Mouse (Mus musculus) kidney, postnatal 10 days (tissue): ENCODE results near the gene Abcd3.

ENCODE experiments used
- DNase-seq: peaks from one replicate; pipeline ENCODE4 v3.0.0; 2021; ENCODE audit warnings: mixed read lengths

Gene Abcd3

DNA sequence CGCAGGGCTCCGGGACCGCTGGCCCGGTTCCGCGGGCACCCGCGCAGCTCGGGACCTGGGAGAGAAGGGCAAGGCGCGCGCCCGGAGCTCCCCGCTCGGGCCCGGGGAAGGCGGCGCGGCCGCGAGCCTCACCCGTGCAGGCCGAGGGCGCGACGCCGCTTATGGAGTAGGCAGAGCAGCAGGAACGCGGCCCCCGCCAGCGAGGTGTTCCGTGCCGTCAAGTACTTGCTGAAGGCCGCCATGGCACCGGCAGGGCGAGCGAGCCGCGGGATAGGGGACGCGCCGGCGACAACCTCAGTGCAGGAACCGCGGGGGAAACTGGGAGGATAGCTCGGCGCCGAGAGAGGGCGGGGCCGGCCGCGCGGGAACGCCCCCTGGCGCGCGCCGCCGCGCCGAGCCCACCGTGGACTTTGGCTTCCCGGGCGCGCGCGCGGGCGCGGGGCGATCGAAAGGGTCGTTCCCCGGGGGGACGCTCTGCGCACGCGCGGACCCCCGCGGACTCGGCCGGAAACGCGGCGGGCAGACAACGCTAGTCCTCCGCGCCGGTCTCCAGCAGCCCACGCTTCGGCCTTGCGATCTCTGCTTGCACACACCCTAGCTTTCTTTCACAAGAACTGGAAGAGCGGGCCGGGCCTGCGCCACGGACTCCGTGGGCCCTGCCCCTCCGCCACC is at the start of gene Abcd3:
Gene Abcd3, minus strand, starts transcription at position 426 of the 672 bp plus-strand sequence.
- peak; percentile 96 for DNase-seq

DNA sequence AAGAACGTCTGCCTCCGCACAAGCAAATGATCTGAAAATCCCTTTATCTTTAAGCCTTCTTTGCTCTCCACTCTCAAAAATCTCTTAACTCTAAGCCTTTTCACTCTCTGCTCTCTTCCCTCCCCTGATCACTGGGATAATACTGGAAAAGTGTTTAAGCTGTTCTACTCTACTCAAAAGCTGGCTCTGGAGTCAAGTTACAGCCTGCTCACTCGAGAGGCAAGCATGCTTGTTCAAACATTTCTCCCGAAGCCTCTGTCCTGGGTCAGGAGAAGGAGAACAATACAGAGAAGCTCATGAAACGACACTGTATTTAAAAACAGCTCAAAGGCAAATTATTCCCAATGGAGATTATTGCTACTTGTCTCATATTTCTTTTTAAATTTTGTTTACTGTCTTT is 44.0 kb upstream of the Abcd3 start:
- DNase-seq, result no peak

DNA sequence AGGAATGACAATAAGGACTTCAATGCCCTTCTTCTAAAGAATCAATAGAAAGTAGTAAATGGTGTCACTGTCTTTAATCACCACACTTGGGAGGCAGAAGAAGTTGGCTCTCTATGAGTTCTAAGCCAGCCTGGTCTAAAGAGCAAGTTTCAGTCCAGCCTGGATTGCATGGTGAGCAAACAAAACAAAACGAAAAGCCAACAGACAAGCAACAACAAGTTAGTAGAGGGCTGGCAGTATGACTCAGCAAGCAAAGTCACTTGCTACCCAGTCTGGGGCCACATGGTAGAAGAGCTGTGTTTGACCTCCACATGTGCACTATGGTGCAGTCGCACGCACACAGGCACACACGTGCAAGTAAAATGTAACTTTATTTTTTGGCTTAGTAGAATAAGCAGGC is 41.0 kb upstream of the Abcd3 start:
- DNase-seq, result no peak

DNA sequence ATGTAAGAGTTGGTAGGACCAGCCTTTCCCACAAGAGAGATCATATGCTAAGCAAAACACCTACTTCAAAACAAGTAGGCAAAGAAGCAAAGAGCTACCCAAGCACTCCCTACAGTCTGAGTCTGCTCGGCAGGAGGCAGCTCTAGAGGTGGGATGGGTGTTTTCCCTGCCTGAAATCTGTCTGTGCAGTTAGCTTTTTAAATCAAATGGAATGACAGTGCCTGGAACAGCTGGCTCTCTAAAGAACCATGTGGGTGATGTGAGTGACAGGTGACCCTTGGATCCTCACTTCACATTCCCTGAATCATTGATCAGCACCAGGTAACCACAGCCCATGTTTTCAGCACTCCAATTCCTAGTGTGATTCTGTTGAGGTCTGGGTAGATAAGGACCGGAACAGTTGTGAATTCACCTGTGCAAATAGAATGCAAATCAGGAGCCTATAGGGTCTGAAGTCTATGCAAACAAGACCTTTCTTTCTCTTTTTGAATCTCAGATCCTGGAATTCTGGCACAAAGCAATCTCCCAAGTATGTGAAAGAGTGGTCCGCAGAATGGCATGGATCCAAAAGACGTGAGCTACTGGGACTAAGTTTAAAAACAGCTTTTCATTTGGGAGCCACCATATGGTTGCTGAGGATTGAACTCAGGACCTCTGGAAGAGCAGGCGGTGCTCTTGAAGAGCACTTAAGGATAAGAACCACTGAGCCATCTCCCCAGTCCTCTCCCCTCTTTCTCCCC is 38.8 kb upstream of the Abcd3 start:
- peak; percentile 22 for DNase-seq

DNA sequence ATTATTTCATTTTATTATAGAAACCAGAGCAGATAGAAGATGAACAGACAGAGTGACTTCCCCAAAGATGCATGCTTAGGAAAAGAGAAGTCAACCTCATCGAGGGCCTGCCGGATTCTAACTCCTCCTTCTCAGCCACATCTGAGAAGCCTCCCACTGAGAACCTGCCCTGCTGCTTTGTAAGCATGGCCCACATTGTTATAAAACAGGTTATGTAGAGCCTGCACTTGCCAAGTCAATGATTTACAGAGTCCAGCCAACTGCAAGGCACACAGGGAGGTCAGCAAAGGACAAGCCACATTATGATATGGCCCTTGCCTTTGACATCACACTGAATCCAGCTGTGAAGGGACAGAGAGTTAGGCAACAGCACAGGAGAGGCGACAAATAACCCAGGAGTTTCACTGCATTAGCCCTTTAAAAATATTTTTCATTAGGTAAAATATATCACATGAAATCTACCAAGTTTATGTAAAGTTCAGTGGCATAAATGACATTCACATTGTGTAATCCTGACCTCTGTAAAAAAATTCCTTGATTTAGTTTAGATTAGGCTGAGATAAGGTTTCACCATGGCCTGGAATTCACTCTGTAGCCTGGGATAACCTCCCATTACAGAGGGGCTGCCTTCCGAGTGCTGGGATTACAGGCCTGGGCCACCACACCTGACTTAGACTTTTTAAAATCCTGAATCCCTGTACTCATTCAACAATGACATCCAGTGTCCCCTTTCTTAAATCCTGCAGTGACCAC is 37.1 kb upstream of the Abcd3 start:
- DNase-seq, result peak; percentile 77

DNA sequence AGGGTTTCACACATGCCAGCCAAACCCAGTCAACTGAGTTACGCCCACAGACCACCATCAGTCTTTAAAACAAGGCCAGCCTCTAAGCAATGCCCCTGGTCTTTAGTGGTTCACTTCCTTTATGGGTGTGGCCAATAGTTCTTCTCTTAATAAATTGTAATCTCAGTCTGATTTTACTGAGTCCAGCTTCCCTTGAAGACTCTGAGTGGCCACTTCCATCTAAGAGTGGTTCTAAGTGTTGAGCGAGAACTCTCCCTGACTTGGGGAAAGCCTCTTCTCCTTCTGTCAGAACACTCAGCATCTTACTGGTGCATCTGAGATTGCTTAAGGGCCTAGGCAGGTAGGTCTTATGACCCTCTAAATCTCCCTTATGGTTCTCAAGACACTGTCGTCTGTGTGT is 35.9 kb upstream of the Abcd3 start:
- DNase-seq, result no peak

DNA sequence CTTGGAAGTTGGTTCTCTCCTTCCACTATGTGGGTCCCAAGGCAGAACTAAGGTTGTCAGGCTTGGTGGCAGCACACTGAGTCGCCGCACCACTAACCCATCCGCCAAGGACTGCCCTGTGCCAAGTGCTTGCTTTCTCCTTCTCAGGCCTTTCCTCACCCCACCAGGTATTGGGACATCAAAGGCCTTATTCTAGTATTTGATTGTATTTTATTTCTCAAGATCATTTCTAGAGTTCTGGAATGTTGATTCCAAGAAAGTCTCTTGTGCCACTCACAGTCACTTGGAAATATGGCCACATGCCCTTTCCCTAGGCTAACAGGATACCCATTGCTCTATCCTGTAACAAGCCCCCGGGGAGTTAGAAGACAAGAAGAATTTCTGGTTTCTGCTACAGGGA is 35.3 kb upstream of the Abcd3 start:
- DNase-seq, result no peak

DNA sequence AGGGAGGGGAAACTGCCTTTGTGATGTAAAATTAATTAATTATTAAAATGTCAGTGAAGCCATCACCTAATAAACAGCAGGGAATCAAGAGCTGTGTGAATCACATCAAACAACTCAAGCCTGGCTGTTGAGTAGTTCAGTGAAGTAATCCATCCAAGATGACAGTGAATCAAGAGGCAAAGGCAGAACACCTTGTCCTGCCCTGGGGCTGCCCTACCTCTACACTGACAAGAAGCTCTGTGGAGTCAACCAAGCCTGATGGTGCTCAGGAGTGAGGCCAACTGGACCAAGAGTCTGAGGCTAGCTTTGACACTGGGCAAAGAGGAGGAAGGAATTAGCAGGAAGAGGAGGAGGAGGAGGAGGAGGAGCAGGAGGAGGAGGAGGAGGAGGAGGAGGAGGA is 32.2 kb upstream of the Abcd3 start:
- DNase-seq, result no peak

DNA sequence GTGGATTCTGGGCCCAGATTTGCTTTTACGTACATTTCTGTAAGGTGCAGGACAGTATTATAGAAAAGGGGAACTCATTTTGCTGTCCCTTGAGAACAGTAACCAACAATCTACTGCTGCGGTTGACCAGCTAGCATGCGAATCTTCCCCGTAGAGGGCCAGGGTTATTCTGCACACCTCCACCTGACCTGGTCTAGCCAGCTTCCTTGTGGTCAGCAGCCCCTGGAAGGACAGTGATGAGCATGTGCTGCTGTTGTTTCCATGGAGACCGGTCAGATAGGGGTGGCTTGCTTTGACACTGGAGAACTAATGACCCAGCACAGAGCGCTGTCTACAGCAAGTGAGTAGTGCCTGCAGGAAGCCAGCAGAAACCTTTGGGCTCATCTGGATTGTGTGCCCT is 29.6 kb upstream of the Abcd3 start:
- no peak for DNase-seq

DNA sequence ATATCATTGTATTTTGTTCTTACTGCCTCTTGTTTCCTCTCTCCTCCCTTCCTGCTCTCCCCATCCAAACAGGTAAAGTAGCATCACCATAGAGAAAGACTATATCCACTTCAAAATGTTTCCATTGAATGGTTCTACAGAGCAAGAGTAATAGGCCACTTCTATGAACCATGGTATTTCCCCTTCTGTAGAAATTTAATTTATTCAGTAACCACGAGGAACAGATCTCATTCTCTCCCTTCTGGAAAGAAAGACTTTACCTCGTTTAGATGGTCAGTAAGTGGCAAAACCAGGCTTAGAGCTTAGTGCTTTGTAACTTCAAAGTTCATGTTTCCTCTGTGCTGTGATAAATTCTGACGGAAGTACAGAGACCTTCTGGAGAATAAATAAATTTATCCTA is 28.9 kb upstream of the Abcd3 start:
- DNase-seq, result no peak

DNA sequence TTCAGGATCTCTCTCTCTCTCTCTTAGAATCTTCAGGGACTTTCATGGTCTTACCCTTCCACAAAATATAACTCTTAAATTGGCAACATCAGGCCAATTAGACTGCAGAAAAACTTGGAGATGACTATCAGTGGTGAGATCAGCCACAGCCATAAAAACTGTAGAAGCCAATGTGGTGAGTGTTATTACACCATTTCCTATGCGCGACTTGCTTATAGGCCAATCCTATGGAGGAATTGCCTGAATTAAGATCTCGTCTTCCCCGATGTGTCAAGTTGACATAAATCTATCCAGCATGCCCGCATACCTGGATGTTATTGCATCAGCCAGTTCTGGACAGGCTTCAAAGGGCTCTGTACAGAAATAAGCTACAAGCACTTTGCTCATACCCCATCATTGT is 28.2 kb upstream of the Abcd3 start:
- no peak for DNase-seq

DNA sequence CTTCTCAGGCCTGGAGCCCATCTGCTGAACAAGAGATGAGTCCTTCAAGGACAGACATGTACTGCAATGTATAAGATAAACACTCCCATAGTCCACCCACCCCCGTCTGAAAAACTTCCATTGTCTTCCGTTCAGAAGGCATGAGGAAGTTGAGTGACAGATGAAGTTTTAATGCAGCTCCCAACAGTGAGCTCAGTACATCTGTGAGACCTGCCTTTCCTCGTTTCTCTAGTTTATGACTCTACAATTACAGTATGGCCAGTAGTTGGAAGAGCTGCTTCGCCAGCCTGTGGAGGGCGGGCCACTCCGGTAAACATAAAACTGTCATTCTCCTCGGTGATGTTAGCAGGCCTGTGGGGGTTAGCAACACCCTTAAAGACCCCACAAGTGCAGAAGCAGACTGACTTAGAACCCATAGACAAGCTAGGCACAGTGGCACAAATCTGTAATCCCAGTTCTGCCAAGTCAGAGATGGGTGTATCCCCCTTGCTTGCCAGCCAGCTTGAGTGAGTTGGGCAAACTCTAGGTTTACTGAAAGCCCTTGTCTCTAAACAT is 27.3 kb upstream of the Abcd3 start:
- no peak for DNase-seq

DNA sequence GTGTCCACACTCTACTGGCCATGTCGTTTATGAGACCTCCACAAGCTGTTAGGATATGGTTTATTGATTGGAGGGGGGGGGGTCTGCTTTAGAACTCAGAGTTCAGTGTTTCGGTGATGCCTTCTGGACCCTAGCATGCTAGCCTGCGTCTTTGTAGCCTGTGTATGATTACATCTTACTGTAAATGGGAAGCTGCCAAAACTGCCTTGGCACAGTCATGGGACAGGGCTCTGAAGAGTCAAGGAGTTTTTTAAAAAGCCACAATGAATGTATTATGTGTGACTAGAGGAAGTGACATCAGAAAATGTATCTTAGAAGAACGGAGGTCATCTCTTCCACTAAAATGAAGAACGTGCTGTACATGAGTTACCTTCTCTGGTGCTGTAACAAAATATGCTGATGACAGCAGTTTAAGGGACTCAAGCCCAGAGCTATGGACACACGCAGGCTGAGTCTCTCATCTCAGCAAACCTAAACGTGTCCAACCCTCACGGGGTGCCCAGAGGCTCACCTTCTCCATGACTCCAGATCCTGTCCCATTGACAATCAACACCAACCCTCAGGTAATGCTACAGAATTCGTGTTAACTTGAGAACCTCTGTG is 26.4 kb upstream of the Abcd3 start:
- DNase-seq, result no peak

DNA sequence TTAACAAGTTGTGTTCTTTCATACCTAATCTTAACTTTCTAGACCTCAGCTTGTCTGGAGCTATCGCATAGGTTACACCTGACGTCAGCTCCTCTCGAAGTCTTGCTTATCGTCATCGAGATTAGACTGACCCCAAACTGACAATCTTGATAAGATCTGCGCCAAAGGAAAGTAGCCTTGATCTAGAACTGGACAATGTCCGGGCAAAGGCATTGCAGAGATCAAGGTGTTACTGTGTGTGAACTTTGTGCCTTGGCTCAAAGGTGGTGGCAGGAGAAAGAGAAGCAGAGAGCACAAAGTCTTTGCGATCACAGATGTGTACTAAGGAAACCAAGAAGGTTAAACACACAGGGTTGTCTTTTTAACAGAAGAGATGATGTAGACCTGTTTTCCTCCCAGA is 25.2 kb upstream of the Abcd3 start:
- DNase-seq, result no peak

DNA sequence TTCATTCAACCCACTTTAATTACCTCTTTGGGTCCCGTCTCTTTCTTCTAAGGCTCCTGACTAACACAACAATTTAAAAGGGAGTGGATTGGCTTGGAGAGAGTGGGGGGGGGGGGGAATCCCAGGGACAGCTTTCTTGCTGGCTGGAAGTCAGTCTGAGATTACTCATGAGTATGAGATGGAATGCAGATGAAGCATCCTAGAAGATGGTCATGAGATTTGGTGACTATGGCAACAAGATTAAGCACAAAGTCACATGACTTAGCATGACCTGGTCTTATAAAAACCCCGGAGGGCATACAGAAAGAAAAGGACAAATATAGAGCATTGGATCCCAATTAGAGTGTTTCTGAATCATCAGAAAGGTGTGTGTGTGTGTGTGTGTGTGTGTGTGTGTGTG is 19.6 kb upstream of the Abcd3 start:
- no peak for DNase-seq

DNA sequence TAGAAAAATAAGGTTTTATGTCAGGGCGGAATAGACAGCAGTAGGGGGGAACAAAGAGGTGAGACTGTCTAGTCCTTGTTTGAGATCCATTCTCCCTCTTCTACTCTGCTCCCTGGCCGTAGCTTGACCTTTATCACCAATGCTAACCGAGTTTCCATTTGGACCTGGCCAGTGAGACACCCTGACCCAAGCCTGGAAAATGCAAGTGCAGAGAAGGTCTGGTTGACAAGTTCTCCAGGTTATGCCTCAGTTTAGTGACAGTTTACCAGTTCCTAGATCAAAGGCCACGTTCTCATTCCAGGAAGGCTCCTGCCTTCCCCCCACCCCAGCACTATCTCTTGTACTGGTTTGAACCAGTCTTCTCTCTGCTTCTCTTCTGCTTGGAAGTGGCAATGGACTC is 19.1 kb upstream of the Abcd3 start:
- no peak for DNase-seq

DNA sequence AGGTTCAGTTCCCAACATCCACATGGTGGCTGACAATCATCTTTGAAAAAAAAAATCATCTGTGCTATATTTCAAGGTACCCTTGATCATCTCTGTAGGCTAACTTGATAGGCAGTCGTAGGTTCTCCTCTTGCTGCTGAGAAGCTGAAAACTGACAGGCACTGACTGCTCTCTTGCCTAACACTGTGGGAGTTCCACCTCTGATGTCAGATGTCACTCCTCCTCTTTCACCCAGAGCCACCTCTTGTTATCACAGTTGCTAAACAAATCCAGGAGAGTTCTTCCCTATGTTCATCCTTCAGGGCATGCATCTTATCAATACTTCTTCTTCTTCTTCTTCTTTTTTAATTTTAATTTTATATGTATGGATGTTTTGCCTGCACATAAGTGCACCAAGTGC is 10.0 kb upstream of the Abcd3 start:
- DNase-seq, result no peak

DNA sequence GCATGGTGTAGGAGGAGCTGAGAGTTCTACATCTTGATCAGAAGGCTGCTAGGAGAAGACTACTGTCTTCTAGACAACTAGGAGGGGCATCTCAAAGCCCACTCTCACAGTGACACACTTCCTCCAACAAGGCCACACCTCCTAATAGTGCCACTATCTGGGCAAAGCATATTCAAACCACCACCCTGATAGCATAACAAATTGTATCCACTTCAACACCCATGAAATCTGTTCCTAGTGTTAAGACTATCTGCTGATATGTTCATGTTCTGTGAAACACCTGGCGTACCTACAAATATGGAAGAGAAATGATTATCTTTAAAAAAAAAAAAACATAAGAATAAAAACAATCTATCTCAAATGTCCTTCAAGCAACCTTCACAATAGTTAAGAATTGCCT is 9.2 kb upstream of the Abcd3 start:
- DNase-seq, result no peak

DNA sequence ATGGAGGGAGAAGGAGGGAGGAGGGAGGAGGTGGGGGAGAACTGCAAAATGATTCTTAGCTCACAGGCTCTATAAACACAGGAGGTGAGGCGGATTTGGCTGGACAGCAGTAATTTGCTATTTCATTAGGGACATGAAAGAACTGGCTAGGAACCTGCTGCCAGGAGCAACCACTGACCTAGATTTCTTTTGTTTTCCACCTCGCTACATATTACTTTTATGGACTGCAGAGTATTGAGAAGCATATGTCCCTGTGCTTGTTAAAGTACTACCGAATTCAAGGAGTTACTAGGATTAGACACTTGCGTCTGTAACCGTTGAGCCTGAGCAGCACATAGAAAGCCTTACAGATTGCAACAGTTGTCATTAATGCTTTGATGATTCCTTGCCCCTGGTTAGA is 7.5 kb upstream of the Abcd3 start:
- DNase-seq, result peak; percentile 16

DNA sequence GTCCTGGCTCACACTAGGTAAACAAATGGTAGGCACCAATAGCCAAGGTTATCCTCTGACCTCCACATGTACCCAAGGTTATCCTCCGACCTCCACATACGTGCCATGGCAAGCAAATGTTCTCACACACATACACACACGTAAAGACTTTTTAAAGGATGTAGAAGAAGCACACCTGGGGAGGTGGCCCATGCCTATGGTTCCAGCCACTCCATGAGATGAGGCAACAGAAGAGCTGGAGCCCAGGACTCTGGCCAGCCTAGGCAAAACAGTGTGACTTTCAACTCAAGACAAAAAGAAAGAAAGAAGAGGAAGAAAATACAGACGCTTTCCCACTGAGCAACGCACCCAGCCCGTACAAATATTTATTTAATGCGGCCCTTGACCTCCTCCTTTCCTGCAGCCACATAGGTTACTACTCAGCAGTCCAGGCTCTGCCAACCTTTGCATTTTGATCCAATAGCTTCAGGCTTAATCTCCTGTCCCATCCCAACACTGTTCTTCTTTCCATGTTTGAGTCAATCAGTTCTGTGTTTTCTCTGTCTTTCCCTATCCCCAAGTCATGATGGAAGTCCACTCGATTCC is 6.5 kb upstream of the Abcd3 start:
- no peak for DNase-seq

DNA sequence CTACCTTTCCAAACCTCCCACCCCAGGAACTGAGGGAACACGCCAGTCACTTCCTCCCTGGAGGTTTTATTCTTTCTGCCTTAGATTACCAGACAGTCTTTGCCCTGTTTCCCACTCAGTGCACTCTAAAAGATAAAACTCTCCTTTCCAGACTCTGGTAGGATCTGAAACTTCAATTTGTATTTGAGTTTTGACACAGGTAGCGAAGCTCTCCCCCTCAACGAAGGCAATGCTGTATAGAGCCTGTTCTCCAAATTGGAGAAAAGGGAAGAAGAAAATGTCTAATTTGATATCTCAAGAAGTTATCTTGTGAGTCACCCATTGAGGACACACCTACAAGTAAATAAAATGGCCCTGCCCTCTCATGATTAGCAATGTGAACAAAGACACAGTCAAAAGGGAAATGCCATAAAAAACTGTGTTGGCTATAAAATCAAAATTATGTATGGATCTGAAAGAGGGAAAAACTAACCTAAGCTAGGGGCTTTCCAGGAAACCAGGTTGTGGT is 4.6 kb upstream of the Abcd3 start:
- DNase-seq, result no peak

DNA sequence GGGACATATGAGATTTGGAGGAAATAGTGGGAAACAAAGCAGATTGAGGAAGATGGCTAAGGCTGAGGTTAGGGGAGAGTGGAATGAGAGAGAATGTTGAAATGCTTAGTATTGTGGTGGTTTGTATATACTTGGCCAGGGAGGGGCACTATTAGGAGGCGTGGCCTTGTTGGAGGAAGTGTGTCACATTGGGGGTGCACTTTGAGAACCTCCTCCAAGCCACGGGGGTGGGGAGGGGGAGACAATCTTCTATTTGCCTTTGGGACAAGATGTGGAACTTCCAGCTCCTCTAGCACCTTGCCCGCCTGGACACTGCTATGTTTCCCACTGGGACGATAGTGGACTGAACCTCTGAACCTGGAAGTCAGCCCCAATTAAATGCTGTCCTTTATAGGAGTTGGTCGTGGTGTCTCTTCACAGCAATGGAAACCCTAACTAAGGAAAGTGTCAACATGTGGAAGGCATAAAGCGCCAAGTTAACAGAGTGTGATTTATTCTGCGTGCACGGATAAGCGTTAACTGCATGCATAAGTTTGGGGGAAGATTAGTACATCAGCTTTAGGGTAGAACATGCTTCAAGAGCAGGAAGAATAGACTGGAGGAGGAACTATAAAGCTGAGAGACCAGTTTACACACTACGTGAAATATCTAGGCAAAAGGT is 3.8 kb upstream of the Abcd3 start:
- no peak for DNase-seq
